Mouse (Mus musculus) kidney, adult 2 months (tissue): ENCODE results near the gene Abcc4. TPM values are rescaled to one million over a fixed set of nuclear protein-coding genes. Genes with fewer than 3 reads are reported as not detected.
A peak's percentile ranks its signal among the peaks of the same experiment; 100 is the strongest.
"Not testable (repeated sequence)": the region's sequence is repeated elsewhere in the genome, so short reads cannot be mapped to it uniquely, and the experiment has no call there.

Experiments
- DNase-seq: peaks from one replicate; pipeline ENCODE4 v3.0.0; 2021
- H3K27ac ChIP-seq: fragments of 200-500 bp; 2 replicates; pipeline ENCODE4 v1.5.1; 2012; ENCODE audit warnings: low read depth, low read length, control low read depth, inconsistent platforms; ENCODE audit not compliant: insufficient read depth
- H3K27me3 ChIP-seq: fragments of 200-500 bp; replicated peaks from 2 replicates; pipeline ENCODE4 v1.6.1; 2012; ENCODE audit warnings: mild to moderate bottlenecking, moderate library complexity, low read length, inconsistent platforms; ENCODE audit not compliant: control insufficient read depth, insufficient read depth
- H3K36me3 ChIP-seq: fragments of 200-500 bp; 2 replicates; pipeline ENCODE4 v1.6.1; 2012; ENCODE audit warnings: mild to moderate bottlenecking, moderate library complexity, low read length, inconsistent platforms; ENCODE audit not compliant: control insufficient read depth, insufficient read depth
- H3K4me1 ChIP-seq: fragments of 200-500 bp; 2 replicates; pipeline ENCODE4 v1.6.1; 2011; ENCODE audit warnings: low read length; ENCODE audit not compliant: control insufficient read depth, insufficient read depth
- H3K4me3 ChIP-seq: fragments of 200-500 bp; 2 replicates; pipeline ENCODE4 v1.5.1; 2011; ENCODE audit warnings: mild to moderate bottlenecking, low read depth, low read length, control low read depth; ENCODE audit not compliant: insufficient read depth
- CTCF ChIP-seq: fragments of 200-500 bp; conservative IDR thresholded peaks from 2 replicates; pipeline ENCODE4 v1.5.1; 2011; ENCODE audit warnings: low read depth, mild to moderate bottlenecking, control low read depth, low read length, moderate library complexity, mixed read lengths; ENCODE audit not compliant: insufficient read depth, insufficient read length
- POLR2A ChIP-seq: fragments of 200-500 bp; IDR thresholded peaks from one replicate; pipeline ENCODE4 v1.6.1; 2011; ENCODE audit warnings: low read depth, low read length, control low read depth
- WGBS: fragments of 180-500 bp; shearing (Covaris S2); methylation state at CpG from one replicate; pipeline ENCODE4 v1.1.7; 2018; 5-methylcytosine and 5-hydroxymethylcytosine counted together
- polyA plus RNA-seq: library from polyadenylated mRNA; depleted of rRNA; stranded (reverse); fragments of >200 nt; gene quantifications from 2 replicates; pipeline ENCODE4 v1.2.3, GENCODE M21; 2012

The Abcc4 gene
- polyA plus RNA-seq, 1 experiment = 31.3 TPM

DNA sequence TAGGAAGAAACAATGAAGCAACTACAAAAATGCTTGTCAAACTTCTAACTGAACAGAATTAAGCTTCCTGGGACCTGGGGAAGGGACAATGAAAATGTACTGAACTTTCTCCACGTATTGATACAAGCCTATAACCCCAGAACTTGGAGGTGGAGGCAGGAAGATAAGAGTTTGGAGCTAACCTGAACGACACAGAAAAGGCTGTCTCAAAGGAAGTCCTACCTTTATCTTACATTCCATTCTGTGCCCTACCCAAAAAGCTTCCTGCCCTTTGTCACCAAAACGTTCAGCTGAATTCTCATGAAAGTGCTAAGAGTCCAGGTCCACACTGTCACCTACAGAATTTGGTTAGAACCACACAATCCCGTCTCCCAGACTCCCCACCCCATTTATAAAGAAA lies 48.8 kb downstream of the Abcc4 start:
- 72% methylated on average over 4 of the region's 4 CpGs for WGBS
- TF ChIP-seq POLR2A = no peak
- no peak for TF ChIP-seq CTCF
- Histone ChIP-seq H3K27me3 (no peaks in the 10 kb centered on the region), H3K4me3 (no peak overlapping the region), H3K4me1 (no peaks in the 10 kb centered on the region), H3K36me3 (no peaks in the 10 kb centered on the region), H3K27ac (no peak overlapping the region)
- DNase-seq = no peak

DNA sequence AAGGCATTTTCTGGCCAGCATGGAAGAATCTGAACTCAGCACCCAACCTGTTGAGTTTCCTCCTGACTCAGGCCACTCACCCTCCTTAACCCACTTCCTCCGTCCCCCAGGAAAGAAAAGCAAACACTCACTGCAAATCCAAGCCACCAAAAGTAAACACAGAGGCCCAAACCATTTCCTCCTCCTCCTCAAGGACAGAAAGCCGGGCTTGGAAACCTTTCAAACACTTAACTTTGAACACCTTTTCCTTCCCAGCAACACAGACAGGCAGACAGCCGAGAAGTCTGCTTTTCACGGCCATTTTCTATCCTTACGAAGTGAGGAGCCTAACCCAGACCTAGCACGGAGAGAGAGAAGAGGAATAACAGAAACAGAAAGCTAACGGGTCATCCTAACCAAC lies 50.0 kb downstream of the Abcc4 start:
- H3K36me3 ChIP-seq = no peaks in the 10 kb centered on the region
- no peak overlapping the region for H3K27ac ChIP-seq
- H3K27me3 ChIP-seq = no peaks in the 10 kb centered on the region
- TF ChIP-seq POLR2A (no peak), CTCF (no peak)
- no peaks in the 10 kb centered on the region for H3K4me1 ChIP-seq
- H3K4me3 ChIP-seq = no peak overlapping the region
- WGBS = 67% methylated on average over 7 of the region's 7 CpGs
- no peak for DNase-seq

DNA sequence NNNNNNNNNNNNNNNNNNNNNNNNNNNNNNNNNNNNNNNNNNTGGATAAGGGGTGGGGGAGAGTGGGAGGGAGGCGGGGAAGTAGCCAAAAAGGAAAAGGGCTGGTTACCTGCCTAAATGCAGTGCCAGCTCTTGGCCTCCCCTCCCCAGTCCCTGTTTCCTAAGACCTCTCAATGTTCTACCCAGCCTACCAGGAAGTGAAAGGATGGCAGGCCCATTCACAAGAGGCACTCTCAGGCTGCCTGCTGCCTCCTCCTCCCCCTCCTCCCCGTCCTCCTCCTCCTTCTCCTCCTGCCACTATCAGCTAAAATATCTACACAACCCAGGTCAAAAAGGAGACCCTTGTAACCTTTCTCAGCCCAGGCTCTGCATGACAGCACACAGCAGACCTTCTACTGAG lies 51.1 kb downstream of the Abcc4 start:
- TF ChIP-seq CTCF (no peak), POLR2A (no peak)
- 69% methylated on average over 2 of the region's 2 CpGs for WGBS
- no peaks in the 10 kb centered on the region for H3K4me1 ChIP-seq

GRCm38 (mm10) chr14:118651704-118652439 lies 54.1 kb downstream of the Abcc4 start:
- peaks cover 4% of the 10 kb centered on the region; the same call in 1 of the 2 replicates for H3K4me1 ChIP-seq
- no peak for DNase-seq
- H3K4me3 ChIP-seq = no peak overlapping the region
- H3K27ac ChIP-seq = no peak overlapping the region
- WGBS = 76% methylated on average over 20 of the region's 20 CpGs
- TF ChIP-seq POLR2A (no peak), CTCF (no peak)
- H3K36me3 ChIP-seq = no peaks in the 10 kb centered on the region
- no peaks in the 10 kb centered on the region for H3K27me3 ChIP-seq

More for the DNA sequence above, 51.1 kb downstream of the Abcc4 start:
- no peaks in the 10 kb centered on the region for H3K36me3 ChIP-seq
- DNase-seq = no peak
- no peaks in the 10 kb centered on the region for H3K27me3 ChIP-seq
- no peak overlapping the region for H3K4me3 ChIP-seq
- no peak overlapping the region for H3K27ac ChIP-seq

DNA sequence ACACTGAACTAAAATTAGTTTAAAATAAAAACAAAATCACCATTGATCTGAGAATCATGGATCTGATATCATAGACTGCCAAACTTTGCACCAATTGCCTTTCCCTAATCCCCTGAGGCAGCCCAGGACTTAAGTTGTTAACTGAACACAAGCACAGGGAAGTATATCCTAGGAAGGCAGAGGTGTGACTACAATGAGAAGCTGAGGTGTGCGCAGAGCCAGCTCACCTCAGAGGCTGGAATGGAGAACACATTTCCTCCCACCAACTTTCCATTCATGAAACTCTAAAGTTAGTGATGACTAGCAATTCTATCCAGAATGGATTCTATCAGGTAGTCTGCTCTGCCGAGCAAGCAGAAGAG lies 56.1 kb downstream of the Abcc4 start:
- no peaks in the 10 kb centered on the region for H3K27me3 ChIP-seq
- no peak overlapping the region for H3K27ac ChIP-seq
- DNase-seq = no peak
- peaks cover 4% of the 10 kb centered on the region; the same call in 1 of the 2 replicates for H3K4me1 ChIP-seq
- H3K4me3 ChIP-seq = no peak overlapping the region
- WGBS = 95% methylated on average over 2 of the region's 2 CpGs
- no peak for TF ChIP-seq POLR2A
- H3K36me3 ChIP-seq = no peaks in the 10 kb centered on the region

DNA sequence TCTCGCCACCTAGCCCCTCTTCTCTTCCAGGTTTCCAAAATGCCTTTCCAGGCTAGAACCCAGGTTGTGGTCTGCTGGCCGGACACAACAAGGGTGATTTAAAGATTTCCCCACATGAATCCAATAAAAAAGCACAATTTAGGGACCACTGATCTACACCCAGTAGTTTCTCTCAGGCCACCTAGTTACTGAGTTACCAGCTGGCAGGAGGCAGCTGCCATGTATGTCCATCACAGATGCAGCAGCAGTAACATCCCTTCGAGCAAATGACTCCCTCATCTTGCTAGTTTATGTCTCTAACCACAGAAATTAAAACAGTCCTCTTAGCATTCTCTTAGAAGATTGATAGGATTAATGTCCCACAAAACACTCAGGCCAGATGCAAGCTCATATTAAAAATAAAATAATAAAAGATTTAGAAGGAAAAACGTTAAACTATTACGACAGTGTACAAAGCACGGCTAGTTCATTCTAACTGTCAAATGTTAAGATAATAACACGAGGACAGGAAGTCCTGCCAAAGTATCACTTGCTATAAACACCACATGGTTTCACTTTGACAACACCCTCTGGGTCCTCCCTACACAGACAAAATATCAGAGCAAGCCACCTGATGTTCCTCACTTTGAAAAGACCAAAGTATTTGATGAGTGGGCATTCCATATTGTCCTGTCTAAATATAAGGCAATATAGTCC lies 56.7 kb downstream of the Abcc4 start:
- peak; percentile 34 for DNase-seq
- Histone ChIP-seq H3K4me1 (peaks cover 4% of the 10 kb centered on the region; the same call in 1 of the 2 replicates), H3K4me3 (no peak overlapping the region), H3K36me3 (no peaks in the 10 kb centered on the region), H3K27me3 (no peaks in the 10 kb centered on the region), H3K27ac (no peak overlapping the region)
- TF ChIP-seq CTCF (no peak), POLR2A (no peak)
- 34% methylated on average over 7 of the region's 7 CpGs for WGBS

- H3K27me3 ChIP-seq, H3K27ac ChIP-seq, DNase-seq, H3K4me3 ChIP-seq, H3K36me3 ChIP-seq, H3K4me1 ChIP-seq: not testable (repeated sequence)
- 87% methylated on average over 13 of the region's 13 CpGs for WGBS
These were observed 63.0 kb downstream of the Abcc4 start for GRCm38 (mm10) chr14:118642940-118643591.
